Comparison of ENCODE assay signal across 8 mouse cellular contexts in genomic region chr12:110992771-110993170, GRCm38 (mm10). TPM values are rescaled to one million over a fixed set of nuclear protein-coding genes. Genes with fewer than 3 reads are reported as not detected.
DNase-seq lines count a peak whose midpoint lies in the region; ATAC-seq lines count a peak whose summit lies in the region.

No protein-coding gene starts in this region.

- H3K27me3 ChIP-seq in heart, embryonic 11.5 days (ENCODE audit: control insufficient read depth, insufficient read depth, low read length): no peaks in the 10 kb centered on the region
- no peaks in the 10 kb centered on the region for H3K27me3 ChIP-seq in hindbrain, embryonic 15.5 days
- H3K27me3 ChIP-seq in liver, embryonic 13.5 days: no peaks in the 10 kb centered on the region

- WGBS in heart, embryonic 11.5 days (ENCODE audit: insufficient replicate concordance): 83% methylated on average over 12 of the region's 12 CpGs
- WGBS in hindbrain, embryonic 15.5 days: 84% methylated on average over 12 of the region's 12 CpGs
- WGBS in liver, embryonic 13.5 days (ENCODE audit: insufficient replicate concordance): 77% methylated on average over 12 of the region's 12 CpGs

- ATAC-seq in heart, embryonic 11.5 days (replicated peaks; ENCODE audit: insufficient number of reproducible peaks, low FRiP score, low TSS enrichment): no peak
- no peak for ATAC-seq in hindbrain, embryonic 15.5 days (ENCODE audit: low FRiP score, low read depth)
- ATAC-seq in liver, embryonic 13.5 days (ENCODE audit: low read depth): no peak

- H3K9ac ChIP-seq in heart, embryonic 11.5 days (ENCODE audit: low read depth, low read length): peak overlapping the region; percentile 75; the same call in 1 of the 2 replicates
- no peak overlapping the region for H3K9ac ChIP-seq in hindbrain, embryonic 15.5 days
- H3K9ac ChIP-seq in liver, embryonic 13.5 days: peak overlapping the region; percentile 74

- no peaks in the 10 kb centered on the region for H3K9me3 ChIP-seq in heart, embryonic 11.5 days (replicated peaks; ENCODE audit: control insufficient read depth, low read length)
- H3K9me3 ChIP-seq in hindbrain, embryonic 15.5 days: no peaks in the 10 kb centered on the region
- peaks cover 3% of the 10 kb centered on the region for H3K9me3 ChIP-seq in liver, embryonic 13.5 days (replicated peaks)

- H3K4me3 ChIP-seq in heart, embryonic 11.5 days (ENCODE audit: low read depth, low read length): no peak overlapping the region
- H3K4me3 ChIP-seq in hindbrain, embryonic 15.5 days: no peak overlapping the region
- H3K4me3 ChIP-seq in liver, embryonic 13.5 days (replicated peaks): peak overlapping the region; percentile 62

- no peaks in the 10 kb centered on the region for H3K4me1 ChIP-seq in heart, embryonic 11.5 days (ENCODE audit: control insufficient read depth, insufficient read depth, low read length)
- peaks cover 13% of the 10 kb centered on the region for H3K4me1 ChIP-seq in hindbrain, embryonic 15.5 days (replicated peaks)
- peaks cover 40% of the 10 kb centered on the region for H3K4me1 ChIP-seq in liver, embryonic 13.5 days (replicated peaks)

- peak overlapping the region; percentile 74 for H3K4me2 ChIP-seq in heart, embryonic 11.5 days
- H3K4me2 ChIP-seq in hindbrain, embryonic 15.5 days: peak overlapping the region; percentile 66; the same call in 1 of the 2 replicates
- H3K4me2 ChIP-seq in liver, embryonic 13.5 days: peak overlapping the region; percentile 95

- no peak for DNase-seq in heart, adult 8-10 months (ENCODE audit: low spot score)
- peak; percentile 26 for DNase-seq in NIH3T3 (ENCODE audit: low read depth)
- no peak for DNase-seq in liver, embryonic 13.5 days
- DNase-seq in B cell, adult 2 months: no peak
- DNase-seq in gastrocnemius, postnatal 10 days: no peak
- no peak for DNase-seq in adrenal gland, postnatal 25 days

- no peak overlapping the region for H3K27ac ChIP-seq in heart, embryonic 11.5 days (ENCODE audit: low read depth, low read length)
- no peak overlapping the region for H3K27ac ChIP-seq in hindbrain, embryonic 15.5 days (replicated peaks)
- no peak overlapping the region for H3K27ac ChIP-seq in liver, embryonic 13.5 days

- no peaks in the 10 kb centered on the region for H3K36me3 ChIP-seq in heart, embryonic 11.5 days (ENCODE audit: control insufficient read depth, insufficient read depth, low read length)
- H3K36me3 ChIP-seq in hindbrain, embryonic 15.5 days: no peaks in the 10 kb centered on the region
- H3K36me3 ChIP-seq in liver, embryonic 13.5 days: no peaks in the 10 kb centered on the region

RNA-seq across cellular contexts. Expression of gene Ankrd9, which starts 13.9 kb away (rescaled TPM):
- 11.4 and 14.5 TPM in 2 replicates for polyA plus RNA-seq in heart, embryonic 11.5 days (2014; fragmentation: Nextera tagmentation; extraction: Ambion mirVana)
- 10 to 100 TPM; 61.3 to 73.8 (median 68.6) TPM for total RNA-seq in heart, adult 8-10 months (2022)
- polyA plus RNA-seq in hindbrain, embryonic 15.5 days (2015; fragmentation: Nextera tagmentation; extraction: Ambion mirVana): 10.1 and 10.5 TPM in 2 replicates
- polyA plus RNA-seq in liver, embryonic 13.5 days (2015; fragmentation: Nextera tagmentation; extraction: Ambion mirVana): 54.2 and 57.6 TPM in 2 replicates
- 100 to 1,000 TPM in 1 of 2 experiments, 10 to 100 TPM in 1; 20.3 to 102 TPM for total RNA-seq in gastrocnemius, postnatal 10 days (2021)
- 22.3 and 36.5 TPM in 2 replicates for total RNA-seq in adrenal gland, postnatal 25 days (2021)

RNA-seq across cellular contexts. Expression of gene Rcor1, which starts 46.4 kb away (rescaled TPM):
- polyA plus RNA-seq in heart, embryonic 11.5 days (2014; fragmentation: Nextera tagmentation; extraction: Ambion mirVana): 11.9 TPM in 2 replicates
- total RNA-seq in heart, adult 8-10 months (2022): 10 to 100 TPM; 11.9 to 14.3 (median 13.4) TPM
- 5.7 and 5.9 TPM in 2 replicates for polyA plus RNA-seq in hindbrain, embryonic 15.5 days (2015; fragmentation: Nextera tagmentation; extraction: Ambion mirVana)
- 5.8 and 6.1 TPM in 2 replicates for polyA plus RNA-seq in liver, embryonic 13.5 days (2015; fragmentation: Nextera tagmentation; extraction: Ambion mirVana)
- total RNA-seq in gastrocnemius, postnatal 10 days (2021): 10 to 100 TPM; 14.3 to 19.4 TPM
- total RNA-seq in adrenal gland, postnatal 25 days (2021): 45.6 and 54.7 TPM in 2 replicates
